Mouse (Mus musculus): ENCODE results near the gene Slc39a11.

The Slc39a11 gene

GRCm38 (mm10) chr11:113632303-113632702 is 17.6 kb downstream of the Slc39a11 start:
- no peak for DNase-seq (ENCODE audit: low spot score)

- no peak for DNase-seq (ENCODE audit: low spot score)
These were observed 18.0 kb downstream of the Slc39a11 start for GRCm38 (mm10) chr11:113631862-113632261.

- DNase-seq (ENCODE audit: low spot score), result no peak
These were observed 18.6 kb downstream of the Slc39a11 start for GRCm38 (mm10) chr11:113631302-113631701.

GRCm38 (mm10) chr11:113630642-113631041 is 19.2 kb downstream of the Slc39a11 start:
- DNase-seq (ENCODE audit: low spot score), result no peak

GRCm38 (mm10) chr11:113627785-113628184 is 22.1 kb downstream of the Slc39a11 start:
- DNase-seq (ENCODE audit: low spot score), result no peak

DNA sequence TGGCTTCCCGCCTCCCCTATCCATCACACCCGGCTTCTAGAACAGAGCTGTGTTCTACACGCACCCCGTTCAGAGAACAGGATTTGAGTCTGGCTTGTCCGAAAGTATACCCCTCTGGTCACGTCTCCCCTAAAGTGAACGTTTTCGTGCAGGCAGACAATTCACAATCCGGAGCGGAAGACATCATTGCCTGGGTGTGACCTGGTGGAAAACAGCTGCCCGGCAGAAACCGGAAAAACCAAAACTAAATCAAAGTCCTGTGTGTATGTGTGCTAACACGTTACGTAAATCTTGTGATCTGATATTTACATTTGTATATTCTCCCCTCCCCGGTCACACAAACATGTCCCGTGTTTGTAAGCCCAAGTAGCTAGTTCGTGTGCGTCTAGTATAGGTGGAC is 24.4 kb downstream of the Slc39a11 start:
- DNase-seq (ENCODE audit: low spot score), result no peak

- DNase-seq (ENCODE audit: low spot score), result no peak
These were observed 27.9 kb downstream of the Slc39a11 start for GRCm38 (mm10) chr11:113622028-113622427.

GRCm38 (mm10) chr11:113621001-113621400 is 28.9 kb downstream of the Slc39a11 start:
- no peak for DNase-seq (ENCODE audit: low spot score)

DNA sequence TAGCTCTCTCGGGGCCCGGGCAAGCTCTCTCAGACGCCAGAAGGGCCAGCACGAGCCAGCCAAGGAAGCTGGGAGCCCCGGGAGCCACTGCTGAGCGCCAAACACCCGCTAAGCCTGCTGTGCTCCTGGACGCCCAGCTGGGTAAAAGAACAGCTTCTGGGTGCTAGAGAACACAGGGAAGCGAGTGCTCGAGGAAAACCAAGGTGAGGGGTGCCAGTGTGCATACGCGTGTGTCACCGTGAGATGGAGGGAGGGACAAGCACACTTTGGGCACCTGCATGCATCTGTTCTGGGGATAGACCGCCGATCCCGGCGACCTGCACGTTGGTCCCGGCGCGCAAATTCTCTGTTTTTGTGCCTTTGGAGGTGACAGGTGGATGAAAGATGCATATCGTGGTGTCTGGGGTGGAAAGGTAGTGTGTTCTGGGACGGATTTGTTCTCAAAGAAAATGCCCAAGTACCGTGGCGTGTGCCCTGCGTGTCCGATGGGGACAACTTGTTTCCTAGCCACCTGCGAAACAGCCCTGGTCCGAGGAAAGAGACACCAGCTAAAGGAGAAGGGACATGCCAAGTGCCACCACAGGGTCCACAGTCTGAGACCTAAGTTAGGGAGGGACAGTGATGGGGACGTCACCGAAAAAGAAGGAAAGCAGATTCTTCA is 30.3 kb downstream of the Slc39a11 start:
- no peak for DNase-seq (ENCODE audit: low spot score)

- peak; percentile 87 for DNase-seq (ENCODE audit: low spot score)
These were observed 31.0 kb downstream of the Slc39a11 start, which contains the start of gene Sstr2 for GRCm38 (mm10) chr11:113618672-113619419. Gene Sstr2, plus strand, starts transcription at chr11:113619342.

GRCm38 (mm10) chr11:113618303-113618671 is 31.6 kb downstream of the Slc39a11 start:
- no peak for DNase-seq (ENCODE audit: low spot score)

- peak; percentile 89 for DNase-seq (ENCODE audit: low spot score)
These were observed 32.6 kb downstream of the Slc39a11 start for GRCm38 (mm10) chr11:113617132-113617911.

DNA sequence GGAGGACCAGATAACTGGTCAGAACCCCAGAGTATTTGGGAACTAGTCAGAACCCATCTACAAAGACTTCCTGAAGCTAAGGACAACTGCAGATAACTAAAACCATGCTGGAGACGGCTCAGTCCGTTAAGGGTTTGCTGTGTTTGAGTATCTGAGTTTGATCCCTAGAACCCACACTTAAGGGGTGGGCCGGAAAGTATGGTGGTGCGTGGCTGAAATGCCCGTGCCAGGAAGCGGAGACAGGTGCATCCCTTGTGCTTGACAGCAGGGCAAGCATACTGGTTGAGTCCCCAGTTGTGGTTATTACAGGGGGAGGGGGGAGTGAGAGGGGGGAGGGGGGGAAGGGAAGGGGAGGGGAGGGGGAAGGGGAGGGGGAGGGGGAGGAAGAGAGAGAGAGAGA is 35.4 kb downstream of the Slc39a11 start:
- no peak for DNase-seq (ENCODE audit: low spot score)

- peak; percentile 84 for DNase-seq (ENCODE audit: low spot score)
These were observed 37.9 kb downstream of the Slc39a11 start for GRCm38 (mm10) chr11:113611664-113612611.

DNA sequence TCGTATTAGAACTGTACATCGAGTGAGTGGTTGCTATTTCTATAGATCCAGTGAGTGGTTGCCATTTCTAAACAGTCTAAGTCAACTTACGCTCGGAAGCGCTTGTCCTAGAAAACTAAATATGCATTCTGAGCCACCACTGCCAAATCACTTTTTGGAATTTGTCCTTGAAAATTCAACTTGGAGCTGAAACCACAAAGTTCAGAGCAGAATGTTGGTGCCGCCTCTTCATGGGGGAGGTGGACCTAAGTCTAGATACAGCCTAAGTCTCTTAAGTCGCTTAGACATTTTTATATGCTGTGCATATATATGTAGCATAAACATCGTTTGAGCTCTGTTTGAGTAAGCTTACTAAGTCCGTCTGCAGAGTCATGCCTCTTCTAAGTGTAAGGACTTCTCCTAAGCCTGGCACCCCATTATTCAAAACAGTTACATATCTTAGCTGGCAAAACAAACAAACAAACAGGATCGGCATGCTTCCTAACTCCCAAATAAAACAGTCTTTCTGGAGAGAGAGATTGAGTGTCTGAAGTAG is 38.7 kb downstream of the Slc39a11 start:
- no peak for DNase-seq (ENCODE audit: low spot score)

DNA sequence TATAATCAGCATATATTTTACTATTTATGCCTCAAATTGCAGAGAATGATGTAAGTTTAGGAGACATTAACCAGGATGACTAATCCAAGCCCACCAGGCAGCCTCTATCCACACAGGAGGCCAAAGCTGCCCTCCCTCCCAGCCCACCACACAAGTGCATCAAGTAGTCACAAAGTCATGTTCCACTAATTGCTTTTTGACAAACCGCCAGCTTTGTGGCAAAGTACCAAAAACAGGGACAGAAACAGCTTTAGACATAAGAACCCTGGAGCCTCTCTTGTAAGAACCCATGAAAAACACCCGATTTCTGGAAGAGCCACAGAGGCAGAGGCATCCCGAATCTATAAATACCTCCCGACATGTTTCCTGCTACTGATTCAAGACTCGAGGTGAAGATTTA is 39.6 kb downstream of the Slc39a11 start:
- DNase-seq (ENCODE audit: low spot score), result no peak

DNA sequence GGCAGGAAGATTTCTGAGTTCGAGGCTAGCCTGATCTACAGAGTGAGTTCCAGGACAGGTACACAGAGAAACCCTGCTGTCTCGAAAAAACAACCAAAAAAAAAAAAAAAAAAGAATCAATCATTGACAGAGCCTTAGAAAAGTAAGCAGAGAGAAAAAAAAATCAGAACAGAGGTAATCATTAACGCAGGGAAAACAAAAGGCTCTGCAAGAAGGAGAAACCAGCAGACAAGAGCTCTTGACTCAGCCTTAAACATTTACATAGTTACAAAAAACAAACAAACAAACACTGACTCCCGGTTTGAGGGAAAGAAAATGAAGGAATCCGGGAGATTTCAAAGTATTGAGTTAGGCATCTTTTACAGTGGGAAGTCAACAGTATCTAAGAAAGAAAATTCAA is 40.3 kb downstream of the Slc39a11 start:
- DNase-seq (ENCODE audit: low spot score), result no peak

DNA sequence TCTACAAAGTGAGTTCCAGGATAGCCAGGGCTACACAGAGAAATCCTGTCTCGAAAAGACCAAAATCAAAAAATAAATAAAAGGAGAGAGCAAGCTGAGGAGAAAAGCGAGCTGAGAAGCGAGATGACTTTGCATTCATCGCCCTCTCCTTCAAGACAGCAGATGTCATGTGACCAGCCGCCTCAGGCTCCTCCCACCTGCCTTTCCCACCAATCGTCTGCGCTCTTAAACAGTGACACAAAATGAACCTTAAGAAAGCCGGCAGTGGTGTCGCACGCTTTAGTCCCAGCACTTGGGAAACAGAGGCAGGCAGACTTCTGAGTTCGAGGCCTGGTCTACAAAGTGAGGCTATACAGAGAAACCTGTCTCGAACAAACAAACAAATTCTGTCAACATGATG is 42.3 kb downstream of the Slc39a11 start:
- no peak for DNase-seq (ENCODE audit: low spot score)

- no peak for DNase-seq (ENCODE audit: low spot score)
These were observed 48.1 kb downstream of the Slc39a11 start for GRCm38 (mm10) chr11:113601616-113602343.

DNA sequence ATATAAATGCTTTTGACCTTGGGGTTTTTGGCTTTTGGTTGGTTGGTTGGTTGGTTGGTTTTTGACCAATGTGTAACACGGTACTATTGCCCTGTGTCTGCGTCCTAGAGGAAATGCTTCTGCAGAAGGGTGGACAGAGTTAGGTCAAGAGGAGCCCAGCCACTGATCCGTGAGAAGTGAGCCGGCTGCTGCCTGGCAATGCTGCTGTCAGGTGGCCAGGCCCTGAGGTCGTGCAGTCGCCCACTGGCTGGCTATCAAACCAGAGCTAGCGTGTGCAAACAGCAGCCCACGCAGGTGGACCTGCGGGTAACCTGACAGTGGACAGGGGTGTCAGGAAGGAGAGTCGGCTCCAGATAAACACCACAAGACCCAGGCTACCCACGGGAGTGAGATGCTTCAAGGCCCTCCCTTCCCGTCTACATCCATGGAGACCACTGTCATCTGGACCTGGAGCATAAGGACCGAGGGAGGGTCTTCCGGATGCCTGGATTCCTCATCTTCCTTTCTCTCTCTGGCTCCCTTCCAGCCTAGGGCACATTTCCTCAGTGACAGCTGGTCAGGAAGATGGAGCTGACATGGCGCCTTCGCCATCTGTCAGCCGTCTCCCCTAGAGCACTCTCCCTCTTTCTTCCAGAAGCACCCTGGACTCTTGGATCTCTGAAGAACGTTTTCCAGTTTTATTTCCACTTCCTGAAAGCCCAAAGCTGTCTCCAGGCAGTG is 49.2 kb downstream of the Slc39a11 start:
- DNase-seq (ENCODE audit: low spot score), result no peak
